Mouse (Mus musculus) CH12.LX (cell line): ENCODE data around the gene Mmp14.

Experiments
- CTCF ChIP-seq, 2 experiments: IDR thresholded peaks in 1 of 2; conservative IDR thresholded peaks in 1 of 2; 2 replicates each; pipeline ENCODE4 v1.5.1; 2011 to 2012; ENCODE audit warnings: low read depth in 2 of 2, low read length in 2 of 2, improper control_type of control experiment in 1 of 2, inconsistent platforms in 1 of 2, mild to moderate bottlenecking in 1 of 2, moderate library complexity in 1 of 2
- EP300 ChIP-seq: IDR thresholded peaks from 2 replicates; pipeline ENCODE4 v1.6.1; 2011; ENCODE audit warnings: low read length, improper control_type of control experiment
- KAT2A ChIP-seq: IDR thresholded peaks from 2 replicates; pipeline ENCODE4 v1.6.1; 2012; ENCODE audit warnings: low read length, improper control_type of control experiment, inconsistent platforms; ENCODE audit not compliant: insufficient replicate concordance
- MAFK ChIP-seq: IDR thresholded peaks from 2 replicates; pipeline ENCODE4 v1.6.1; 2011; ENCODE audit warnings: low read length, improper control_type of control experiment; ENCODE audit not compliant: insufficient replicate concordance
- MAX ChIP-seq: IDR thresholded peaks from 2 replicates; pipeline ENCODE4 v1.6.1; 2011; ENCODE audit warnings: low read length, improper control_type of control experiment
- POLR2A ChIP-seq: IDR thresholded peaks from 2 replicates; pipeline ENCODE4 v1.6.1; 2011; ENCODE audit warnings: low read depth, mild to moderate bottlenecking, improper control_type of control experiment, low read length
- POLR2AphosphoS2 ChIP-seq: IDR thresholded peaks from 2 replicates; pipeline ENCODE4 v1.6.1; 2011; ENCODE audit warnings: low read depth, low read length, improper control_type of control experiment
- RCOR1 ChIP-seq: conservative IDR thresholded peaks from 2 replicates; pipeline ENCODE4 v1.6.1; 2012; ENCODE audit warnings: low read depth, mild to moderate bottlenecking, inconsistent platforms, low read length, improper control_type of control experiment
- SIN3A ChIP-seq: IDR thresholded peaks from 2 replicates; pipeline ENCODE4 v1.6.1; 2012; ENCODE audit warnings: low read length, improper control_type of control experiment, inconsistent platforms
- TBP ChIP-seq: conservative IDR thresholded peaks from 2 replicates; pipeline ENCODE4 v1.6.1; 2011; ENCODE audit warnings: low read depth, low read length, improper control_type of control experiment
- TCF12 ChIP-seq: IDR thresholded peaks from 2 replicates; pipeline ENCODE4 v1.6.1; 2014; ENCODE audit warnings: low read depth, mild to moderate bottlenecking, inconsistent platforms, low read length, improper control_type of control experiment
- UBTF ChIP-seq: IDR thresholded peaks from 2 replicates; pipeline ENCODE4 v1.6.1; 2012; ENCODE audit warnings: low read depth, mild to moderate bottlenecking, inconsistent platforms, low read length, improper control_type of control experiment, moderate library complexity
- USF2 ChIP-seq: conservative IDR thresholded peaks from 2 replicates; pipeline ENCODE4 v1.6.1; 2011; ENCODE audit warnings: low read depth, low read length, improper control_type of control experiment
- ZC3H11A ChIP-seq: IDR thresholded peaks from 2 replicates; pipeline ENCODE4 v1.6.1; 2012; ENCODE audit warnings: low read depth, mild to moderate bottlenecking, inconsistent platforms, low read length, improper control_type of control experiment

- TF ChIP-seq TBP (no peak), MAX (no peak), CTCF (conservative IDR thresholded peaks at IDR 0.05 in 1 of 2, IDR thresholded peaks at IDR 0.05 in 1 of 2; ENCODE audit: low read depth in 2 of 2, low read length in 2 of 2) (no peak), EP300 (no peak), POLR2A (no peak), SIN3A (no peak), MAFK (no peak), TCF12 (no peak), POLR2AphosphoS2 (no peak), RCOR1 (no peak), USF2 (no peak), KAT2A (no peak), ZC3H11A (no peak), UBTF (no peak)
These were observed 11.1 kb downstream of the Mmp14 start for GRCm38 (mm10) chr14:54442548-54442947.
